Mouse (Mus musculus) MEL (cell line): ENCODE data around the gene Smndc1. TPM values are rescaled to one million over a fixed set of nuclear protein-coding genes. Genes with fewer than 3 reads are reported as not detected.

Experiments used
- DNase-seq: peaks from one replicate; pipeline ENCODE4 v3.0.0; 2011; ENCODE audit warnings: low read depth, low spot score
- H3K27ac ChIP-seq: 2 replicates; pipeline ENCODE4 v1.5.1; 2012; ENCODE audit warnings: low read depth, mild to moderate bottlenecking, control low read depth, low read length, moderate library complexity; ENCODE audit not compliant: control insufficient read depth
- H3K27me3 ChIP-seq, 2 experiments: fragments of 150-350 bp in 1 of 2; sonication (generic) in 1 of 2; 2 replicates each; pipeline ENCODE4 v1.6.1; 2012; ENCODE audit warnings: low read length in 2 of 2, mild to moderate bottlenecking in 2 of 2, improper control_type of control experiment in 1 of 2, moderate library complexity in 1 of 2; ENCODE audit not compliant: insufficient read depth in 2 of 2, control insufficient read depth in 1 of 2
- H3K36me3 ChIP-seq, 2 experiments: 2 replicates each; pipeline ENCODE4 v1.6.1; 2012 to 2014; ENCODE audit warnings: low read length in 2 of 2, improper control_type of control experiment in 1 of 2, inconsistent platforms in 1 of 2, mild to moderate bottlenecking in 1 of 2; ENCODE audit not compliant: insufficient read depth in 2 of 2, control insufficient read depth in 1 of 2
- H3K4me1 ChIP-seq, 2 experiments: fragments of 150-350 bp in 1 of 2; sonication (generic) in 1 of 2; 2 replicates each; pipeline ENCODE4 v1.6.1; 2012; ENCODE audit warnings: low read length in 2 of 2, improper control_type of control experiment in 1 of 2, mild to moderate bottlenecking in 1 of 2; ENCODE audit not compliant: insufficient read depth in 2 of 2, control insufficient read depth in 1 of 2
- H3K4me3 ChIP-seq, 2 experiments: fragments of 150-350 bp in 1 of 2; sonication (generic) in 1 of 2; 2 replicates each; pipeline ENCODE4 v1.5.1; 2012; ENCODE audit warnings: low read depth in 2 of 2, low read length in 2 of 2, mild to moderate bottlenecking in 2 of 2, moderate library complexity in 2 of 2, control low read depth in 1 of 2, improper control_type of control experiment in 1 of 2; ENCODE audit not compliant: control insufficient read depth in 1 of 2, insufficient read depth in 1 of 2
- H3K79me2 ChIP-seq: 2 replicates; pipeline ENCODE4 v1.6.1; 2012; ENCODE audit warnings: mild to moderate bottlenecking, low read length, moderate library complexity; ENCODE audit not compliant: control insufficient read depth, poor library complexity, insufficient read depth
- H3K9ac ChIP-seq: 2 replicates; pipeline ENCODE4 v1.6.1; 2012; ENCODE audit warnings: low read depth, mild to moderate bottlenecking, control low read depth, low read length, moderate library complexity; ENCODE audit not compliant: control insufficient read depth, poor library complexity, severe bottlenecking
- H3K9me3 ChIP-seq: fragments of 150-350 bp; sonication (generic); replicated peaks from 2 replicates; pipeline ENCODE4 v1.6.1; 2012; ENCODE audit warnings: mild to moderate bottlenecking, low read length, improper control_type of control experiment, moderate library complexity; ENCODE audit not compliant: insufficient read depth
- ELF1 ChIP-seq: IDR thresholded peaks from 2 replicates; pipeline ENCODE4 v1.6.1; 2014; ENCODE audit warnings: low read depth, mild to moderate bottlenecking, inconsistent platforms, low read length, improper control_type of control experiment, moderate library complexity
- EP300 ChIP-seq, 2 experiments: IDR thresholded peaks; 2 replicates each; pipeline ENCODE4 v1.6.1; 2011; ENCODE audit warnings: improper control_type of control experiment in 2 of 2, low read length in 2 of 2, low read depth in 1 of 2, mild to moderate bottlenecking in 1 of 2
- ETS1 ChIP-seq: IDR thresholded peaks from 2 replicates; pipeline ENCODE4 v1.6.1; 2012; ENCODE audit warnings: low read depth, mild to moderate bottlenecking, inconsistent platforms, low read length, improper control_type of control experiment, moderate library complexity
- HCFC1 ChIP-seq: IDR thresholded peaks from 2 replicates; pipeline ENCODE4 v1.6.1; 2012; ENCODE audit warnings: low read depth, mild to moderate bottlenecking, inconsistent platforms, low read length, improper control_type of control experiment, moderate library complexity
- JUND ChIP-seq: IDR thresholded peaks from 2 replicates; pipeline ENCODE4 v1.6.1; 2011; ENCODE audit warnings: low read depth, mild to moderate bottlenecking, improper control_type of control experiment, low read length
- MAFK ChIP-seq: IDR thresholded peaks from 2 replicates; pipeline ENCODE4 v1.6.1; 2011; ENCODE audit warnings: low read depth, mild to moderate bottlenecking, low read length, improper control_type of control experiment, borderline replicate concordance
- MYC ChIP-seq: IDR thresholded peaks from 2 replicates; pipeline ENCODE4 v1.6.1; 2011; ENCODE audit warnings: low read depth, mild to moderate bottlenecking, low read length, improper control_type of control experiment, moderate library complexity
- NELFE ChIP-seq: IDR thresholded peaks from 2 replicates; pipeline ENCODE4 v1.6.1; 2011; ENCODE audit warnings: low read depth, low read length, improper control_type of control experiment
- POLR2AphosphoS2 ChIP-seq: IDR thresholded peaks from 2 replicates; pipeline ENCODE4 v1.6.1; 2011; ENCODE audit warnings: low read length, improper control_type of control experiment
- POLR2AphosphoS5 ChIP-seq: IDR thresholded peaks from 2 replicates; pipeline ENCODE4 v1.6.1; 2012; ENCODE audit warnings: low read depth, borderline replicate concordance, mild to moderate bottlenecking, inconsistent platforms, low read length, moderate library complexity, mixed read lengths
- RAD21 ChIP-seq: IDR thresholded peaks from 2 replicates; pipeline ENCODE4 v1.6.1; 2011; ENCODE audit warnings: mild to moderate bottlenecking, low read depth, low read length, improper control_type of control experiment
- RCOR1 ChIP-seq: IDR thresholded peaks from 2 replicates; pipeline ENCODE4 v1.6.1; 2012; ENCODE audit warnings: low read depth, mild to moderate bottlenecking, inconsistent platforms, low read length, improper control_type of control experiment
- SIN3A ChIP-seq: IDR thresholded peaks from 2 replicates; pipeline ENCODE4 v1.6.1; 2012; ENCODE audit warnings: low read length, improper control_type of control experiment, inconsistent platforms
- SMC3 ChIP-seq: IDR thresholded peaks from 2 replicates; pipeline ENCODE4 v1.6.1; 2011; ENCODE audit warnings: low read depth, low read length, improper control_type of control experiment
- TAL1 ChIP-seq: IDR thresholded peaks from 2 replicates; pipeline ENCODE4 v1.6.1; 2012; ENCODE audit warnings: mild to moderate bottlenecking, inconsistent platforms, low read length, moderate library complexity, mixed read lengths
- TBP ChIP-seq: IDR thresholded peaks from 2 replicates; pipeline ENCODE4 v1.8.0; 2011; ENCODE audit warnings: low read depth, low read length, improper control_type of control experiment
- TCF12 ChIP-seq: IDR thresholded peaks from 2 replicates; pipeline ENCODE4 v1.6.1; 2014; ENCODE audit warnings: low read depth, mild to moderate bottlenecking, inconsistent platforms, low read length, improper control_type of control experiment, moderate library complexity
- UBTF ChIP-seq: IDR thresholded peaks from 2 replicates; pipeline ENCODE4 v1.6.1; 2012; ENCODE audit warnings: low read depth, mild to moderate bottlenecking, inconsistent platforms, low read length, improper control_type of control experiment, moderate library complexity, borderline replicate concordance; ENCODE audit not compliant: insufficient read depth
- USF1 ChIP-seq: IDR thresholded peaks from 2 replicates; pipeline ENCODE4 v1.6.1; 2014; ENCODE audit warnings: low read depth, mild to moderate bottlenecking, inconsistent platforms, low read length, improper control_type of control experiment, moderate library complexity
- ZMIZ1 ChIP-seq: IDR thresholded peaks from 2 replicates; pipeline ENCODE4 v1.6.1; 2012; ENCODE audit warnings: low read depth, mild to moderate bottlenecking, inconsistent platforms, low read length, improper control_type of control experiment, moderate library complexity
- ZNF384 ChIP-seq: IDR thresholded peaks from 2 replicates; pipeline ENCODE4 v1.6.1; 2012; ENCODE audit warnings: low read depth, mild to moderate bottlenecking, inconsistent platforms, low read length, improper control_type of control experiment
- polyA plus RNA-seq, 2 experiments: library from polyadenylated mRNA; stranded (reverse) in 1 of 2; unstranded in 1 of 2; fragments of >175 nt in 1 of 2; fragments of >200 nt in 1 of 2; gene quantifications; 2 replicates each; pipeline versions ENCODE4 v1.2.1 to v1.2.4; 2012; ENCODE audit warnings: low replicate concordance in 2 of 2, low read depth in 1 of 2; ENCODE audit not compliant: insufficient read length in 2 of 2, insufficient read depth in 1 of 2, missing spikeins in 1 of 2
- total RNA-seq: library from RNA; depleted of rRNA; stranded (reverse); fragments of 300-350 nt; gene quantifications from 2 replicates; pipeline ENCODE4 v1.2.3, GENCODE M21; 2012

Gene Smndc1
- total and polyA plus RNA-seq, 3 experiments, result 27.5 to 166 (median 114) TPM

DNA sequence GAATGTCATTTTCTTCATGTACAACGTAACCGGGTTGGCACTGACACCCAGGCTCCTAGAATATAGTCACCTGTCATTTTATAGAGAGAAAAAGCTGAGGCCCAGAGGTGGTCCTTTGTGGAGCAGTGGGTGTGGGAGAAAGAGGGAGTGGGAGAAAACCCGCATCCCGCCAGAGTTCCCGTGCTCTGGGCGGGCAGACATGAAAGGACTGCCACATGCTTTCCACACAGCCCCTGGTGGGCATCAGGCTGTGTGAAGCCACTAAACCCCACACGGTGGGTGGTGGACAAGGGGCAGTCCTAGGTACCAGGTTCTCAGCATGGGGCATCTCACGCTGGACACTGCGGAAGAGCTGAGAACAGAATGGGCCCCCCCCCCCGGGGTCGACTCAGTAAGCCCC is 40.6 kb upstream of the Smndc1 start:
- H3K36me3 ChIP-seq, result no peaks in the 10 kb centered on the region

GRCm38 (mm10) chr19:53430356-53430755 is 40.0 kb upstream of the Smndc1 start:
- no peak overlapping the region for H3K4me3 ChIP-seq
- no peak overlapping the region for H3K27ac ChIP-seq
- no peak for TF ChIP-seq ZNF384
- TF ChIP-seq ZMIZ1, result no peak
- TF ChIP-seq SMC3, result no peak
- TF ChIP-seq POLR2AphosphoS5, result no peak
- no peak for TF ChIP-seq TAL1
- no peak for TF ChIP-seq TCF12
- no peak for TF ChIP-seq NELFE
- TF ChIP-seq SIN3A, result no peak
- TF ChIP-seq USF1, result no peak
- no peak for TF ChIP-seq JUND
- no peak for TF ChIP-seq ELF1
- no peak for TF ChIP-seq POLR2AphosphoS2
- no peak for TF ChIP-seq HCFC1
- TF ChIP-seq ETS1, result no peak
- no peak for TF ChIP-seq RAD21
- TF ChIP-seq RCOR1, result no peak
- no peak for TF ChIP-seq EP300 (IDR thresholded peaks at IDR 0.05; ENCODE audit: low read depth in 1 of 2, low read length in 2 of 2)
- no peak for TF ChIP-seq MAFK
- DNase-seq, result no peak
- no peaks in the 10 kb centered on the region for H3K4me1 ChIP-seq
- peaks cover 0 to 2% of the 10 kb centered on the region in 2 experiments; a peak in 2 of 4 replicates for H3K27me3 ChIP-seq
- H3K79me2 ChIP-seq, result no peaks in the 10 kb centered on the region
- H3K9me3 ChIP-seq, result no peaks in the 10 kb centered on the region
- H3K9ac ChIP-seq, result no peak overlapping the region
- H3K36me3 ChIP-seq, result no peaks in the 10 kb centered on the region

More for the DNA sequence above, 40.6 kb upstream of the Smndc1 start:
- H3K9ac ChIP-seq, result no peak overlapping the region
- H3K79me2 ChIP-seq, result no peaks in the 10 kb centered on the region
- no peak overlapping the region for H3K27ac ChIP-seq
- no peak overlapping the region for H3K4me3 ChIP-seq
- peaks cover 0 to 2% of the 10 kb centered on the region in 2 experiments; a peak in 2 of 4 replicates for H3K27me3 ChIP-seq
- TF ChIP-seq TBP (no peak), RCOR1 (no peak), MYC (no peak), NELFE (no peak), ZNF384 (no peak), TCF12 (no peak), ETS1 (no peak), MAFK (no peak), UBTF (no peak)
- TF ChIP-seq, all 39 proteins: peak for 0
- H3K9me3 ChIP-seq, result no peaks in the 10 kb centered on the region
- no peak for DNase-seq
- no peaks in the 10 kb centered on the region for H3K4me1 ChIP-seq
